Mouse (Mus musculus): ENCODE data around the gene Msrb3. TPM values are rescaled to one million over a fixed set of nuclear protein-coding genes. Genes with fewer than 3 reads are reported as not detected.

Gene Msrb3
- polyA plus RNA-seq, 1 experiment from 2014 or later, result 13.6 TPM

Other genes starting within 250 kb of the Msrb3 start
- gene Lemd3, start 80.2 kb upstream of the Msrb3 start, polyA plus RNA-seq (2014; fragmentation: Nextera tagmentation; extraction: Ambion mirVana), result 6.3 and 6.6 TPM in 2 replicates
- 64.6 and 68.3 TPM in 2 replicates for gene Wif1, start 134.9 kb upstream of the Msrb3 start, polyA plus RNA-seq (2014; fragmentation: Nextera tagmentation; extraction: Ambion mirVana)